Mouse (Mus musculus) kidney, adult 2 months (tissue): ENCODE results near the gene Syf2. TPM values are rescaled to one million over a fixed set of nuclear protein-coding genes. Genes with fewer than 3 reads are reported as not detected.
A peak's percentile ranks its signal among the peaks of the same experiment; 100 is the strongest.

ENCODE experiments used
- DNase-seq: peaks from one replicate; pipeline ENCODE4 v3.0.0; 2021
- H3K27ac ChIP-seq: fragments of 200-500 bp; 2 replicates; pipeline ENCODE4 v1.5.1; 2012; ENCODE audit warnings: low read depth, low read length, control low read depth, inconsistent platforms; ENCODE audit not compliant: insufficient read depth
- H3K27me3 ChIP-seq: fragments of 200-500 bp; replicated peaks from 2 replicates; pipeline ENCODE4 v1.6.1; 2012; ENCODE audit warnings: mild to moderate bottlenecking, moderate library complexity, low read length, inconsistent platforms; ENCODE audit not compliant: control insufficient read depth, insufficient read depth
- H3K36me3 ChIP-seq: fragments of 200-500 bp; 2 replicates; pipeline ENCODE4 v1.6.1; 2012; ENCODE audit warnings: mild to moderate bottlenecking, moderate library complexity, low read length, inconsistent platforms; ENCODE audit not compliant: control insufficient read depth, insufficient read depth
- H3K4me1 ChIP-seq: fragments of 200-500 bp; 2 replicates; pipeline ENCODE4 v1.6.1; 2011; ENCODE audit warnings: low read length; ENCODE audit not compliant: control insufficient read depth, insufficient read depth
- H3K4me3 ChIP-seq: fragments of 200-500 bp; 2 replicates; pipeline ENCODE4 v1.5.1; 2011; ENCODE audit warnings: mild to moderate bottlenecking, low read depth, low read length, control low read depth; ENCODE audit not compliant: insufficient read depth
- CTCF ChIP-seq: fragments of 200-500 bp; conservative IDR thresholded peaks from 2 replicates; pipeline ENCODE4 v1.5.1; 2011; ENCODE audit warnings: low read depth, mild to moderate bottlenecking, control low read depth, low read length, moderate library complexity, mixed read lengths; ENCODE audit not compliant: insufficient read depth, insufficient read length
- POLR2A ChIP-seq: fragments of 200-500 bp; IDR thresholded peaks from one replicate; pipeline ENCODE4 v1.6.1; 2011; ENCODE audit warnings: low read depth, low read length, control low read depth
- WGBS: fragments of 180-500 bp; shearing (Covaris S2); methylation state at CpG from one replicate; pipeline ENCODE4 v1.1.7; 2018; 5-methylcytosine and 5-hydroxymethylcytosine counted together
- polyA plus RNA-seq: library from polyadenylated mRNA; depleted of rRNA; stranded (reverse); fragments of >200 nt; gene quantifications from 2 replicates; pipeline ENCODE4 v1.2.3, GENCODE M21; 2012; rRNA removed

The Syf2 gene
- 25.5 and 34.3 TPM in 2 replicates for polyA plus RNA-seq

GRCm38 (mm10) chr4:134930684-134931481 lies at the start of gene Syf2:
Gene Syf2 (plus strand): TSS chr4:134930898.
- Histone ChIP-seq H3K36me3 (peaks cover 9% of the 10 kb centered on the region; the same call in 1 of the 2 replicates), H3K4me3 (peak within 1 kb of the TSS; percentile 94), H3K27ac (peak within 1 kb of the TSS; percentile 78), H3K27me3 (no peaks in the 10 kb centered on the region), H3K4me1 (peaks cover 3% of the 10 kb centered on the region; the same call in 1 of the 2 replicates)
- peak; percentile 98 for DNase-seq
- no peak for TF ChIP-seq CTCF
- TF ChIP-seq POLR2A: no peak
- WGBS: under 1% methylated on average over 68 of the region's 68 CpGs

GRCm38 (mm10) chr4:134883266-134883665 lies 47.4 kb upstream of the Syf2 start:
- Histone ChIP-seq H3K36me3 (no peaks in the 10 kb centered on the region), H3K27me3 (no peaks in the 10 kb centered on the region), H3K27ac (no peak overlapping the region), H3K4me1 (peaks cover 4% of the 10 kb centered on the region; the same call in 1 of the 2 replicates), H3K4me3 (no peak overlapping the region)
- peak; percentile 41 for DNase-seq
- 32% methylated on average over 7 of the region's 7 CpGs for WGBS
- TF ChIP-seq POLR2A (no peak), CTCF (peak; percentile 69)

- no peaks in the 10 kb centered on the region for H3K27me3 ChIP-seq
- no peak overlapping the region for H3K4me3 ChIP-seq
- DNase-seq: no peak
- no peak overlapping the region for H3K27ac ChIP-seq
- WGBS: 86% methylated on average over 10 of the region's 10 CpGs
- H3K36me3 ChIP-seq: no peaks in the 10 kb centered on the region
- TF ChIP-seq CTCF (no peak), POLR2A (no peak)
- H3K4me1 ChIP-seq: peaks cover 4% of the 10 kb centered on the region; the same call in 1 of the 2 replicates
Observed at GRCm38 (mm10) chr4:134883808-134884207, 46.9 kb upstream of the Syf2 start.

GRCm38 (mm10) chr4:134884364-134884763 lies 46.3 kb upstream of the Syf2 start:
- Histone ChIP-seq H3K27ac (no peak overlapping the region), H3K27me3 (no peaks in the 10 kb centered on the region), H3K4me1 (peaks cover 4% of the 10 kb centered on the region; the same call in 1 of the 2 replicates), H3K4me3 (no peak overlapping the region), H3K36me3 (no peaks in the 10 kb centered on the region)
- no peak for DNase-seq
- 87% methylated on average over 4 of the region's 4 CpGs for WGBS
- no peak for TF ChIP-seq POLR2A
- no peak for TF ChIP-seq CTCF

- DNase-seq: peak; percentile 73
- H3K27me3 ChIP-seq: no peaks in the 10 kb centered on the region
- 71% methylated on average over 6 of the region's 6 CpGs for WGBS
- H3K4me3 ChIP-seq: no peak overlapping the region
- H3K36me3 ChIP-seq: no peaks in the 10 kb centered on the region
- H3K27ac ChIP-seq: no peak overlapping the region
- H3K4me1 ChIP-seq: no peaks in the 10 kb centered on the region
- TF ChIP-seq POLR2A (no peak), CTCF (peak; percentile 31; the same call in 1 of the 2 replicates)
Observed at GRCm38 (mm10) chr4:134892096-134892495, 38.6 kb upstream of the Syf2 start.

- H3K36me3 ChIP-seq: 0 out of 2 replicates have a peak, but pooled peaks cover 1% of the 10 kb centered on the region
- H3K27me3 ChIP-seq: no peaks in the 10 kb centered on the region
- H3K4me3 ChIP-seq: no peak overlapping the region
- WGBS: 76% methylated on average over 6 of the region's 6 CpGs
- TF ChIP-seq CTCF: no peak
- peak; percentile 44 for DNase-seq
- H3K27ac ChIP-seq: no peak overlapping the region
- H3K4me1 ChIP-seq: no peaks in the 10 kb centered on the region
Observed at GRCm38 (mm10) chr4:134897256-134897655, 33.4 kb upstream of the Syf2 start.

- Histone ChIP-seq H3K36me3 (peaks cover 1% of the 10 kb centered on the region; the same call in 1 of the 2 replicates), H3K27me3 (no peaks in the 10 kb centered on the region), H3K27ac (no peak overlapping the region), H3K4me1 (no peaks in the 10 kb centered on the region), H3K4me3 (no peak overlapping the region)
- DNase-seq: no peak
- 92% methylated on average over 8 of the region's 8 CpGs for WGBS
- TF ChIP-seq CTCF (no peak), POLR2A (no peak)
Observed at GRCm38 (mm10) chr4:134901126-134901525, 29.6 kb upstream of the Syf2 start.
